Mouse (Mus musculus): Measurements from ENCODE around the gene Gm10518. TPM values are rescaled to one million over a fixed set of nuclear protein-coding genes. Genes with fewer than 3 reads are reported as not detected.
"Not testable (repeated sequence)": the region's sequence is repeated elsewhere in the genome, so short reads cannot be mapped to it uniquely, and the experiment has no call there.

Gene Gm10518
- polyA plus RNA-seq, 1 experiment from 2014 or later = not detected

GRCm38 (mm10) chr1:179803513-179804139 is 450 bp downstream of the Gm10518 start, which contains the start of gene Ahctf1:
Gene Ahctf1 (minus strand): TSS chr1:179803680.
- WGBS = under 1% methylated on average over 56 of the region's 56 CpGs
- no peaks in the 10 kb centered on the region for H3K36me3 ChIP-seq (ENCODE audit: control insufficient read depth, insufficient read depth, low read length)

GRCm38 (mm10) chr1:179804140-179804881 is 1.1 kb downstream of the Gm10518 start:
- H3K9ac ChIP-seq (ENCODE audit: low read depth, low read length) = peak overlapping the region; percentile 60
- H3K27me3 ChIP-seq (replicated peaks; ENCODE audit: control insufficient read depth, insufficient read depth, low read length) = no peaks in the 10 kb centered on the region
- H3K4me3 ChIP-seq (ENCODE audit: low read length) = peak overlapping the region; percentile 86
- 30% methylated on average over 11 of the region's 11 CpGs for WGBS
- peak overlapping the region; percentile 67 for H3K4me2 ChIP-seq (ENCODE audit: low read depth, low read length)
- ATAC-seq = no peak; the same call in 1 of the 2 replicates
- no peaks in the 10 kb centered on the region for H3K9me3 ChIP-seq (ENCODE audit: control insufficient read depth, low read length)
- H3K4me1 ChIP-seq (ENCODE audit: control insufficient read depth, insufficient read depth, low read length) = peaks cover 15% of the 10 kb centered on the region
- peak overlapping the region; percentile 98 for H3K27ac ChIP-seq (ENCODE audit: low read length)
- no peaks in the 10 kb centered on the region for H3K36me3 ChIP-seq (ENCODE audit: control insufficient read depth, insufficient read depth, low read length)

More at GRCm38 (mm10) chr1:179803513-179804139, 450 bp downstream of the Gm10518 start, which contains the start of gene Ahctf1:
- Histone ChIP-seq H3K27me3 (replicated peaks; ENCODE audit: control insufficient read depth, insufficient read depth, low read length) (no peaks in the 10 kb centered on the region), H3K4me3 (ENCODE audit: low read length) (peak within 1 kb of the TSS; percentile 86), H3K9me3 (ENCODE audit: control insufficient read depth, low read length) (no peaks in the 10 kb centered on the region), H3K27ac (ENCODE audit: low read length) (peak within 1 kb of the TSS; percentile 98), H3K9ac (ENCODE audit: low read depth, low read length) (peak within 1 kb of the TSS; percentile 93), H3K4me2 (ENCODE audit: low read depth, low read length) (peak within 1 kb of the TSS; percentile 75), H3K4me1 (ENCODE audit: control insufficient read depth, insufficient read depth, low read length) (peaks cover 15% of the 10 kb centered on the region)
- peak; percentile 99 for ATAC-seq

GRCm38 (mm10) chr1:179805751-179806150 is 2.6 kb downstream of the Gm10518 start:
- Histone ChIP-seq H3K9me3 (ENCODE audit: control insufficient read depth, low read length) (no peaks in the 10 kb centered on the region), H3K27me3 (replicated peaks; ENCODE audit: control insufficient read depth, insufficient read depth, low read length) (no peaks in the 10 kb centered on the region), H3K27ac (ENCODE audit: low read length) (no peak overlapping the region), H3K4me2 (ENCODE audit: low read depth, low read length) (no peak overlapping the region), H3K36me3 (ENCODE audit: control insufficient read depth, insufficient read depth, low read length) (no peaks in the 10 kb centered on the region), H3K9ac (ENCODE audit: low read depth, low read length) (no peak overlapping the region), H3K4me3 (ENCODE audit: low read length) (no peak overlapping the region), H3K4me1 (ENCODE audit: control insufficient read depth, insufficient read depth, low read length) (peaks cover 15% of the 10 kb centered on the region)
- WGBS = 76% methylated on average over 5 of the region's 5 CpGs
- no peak for ATAC-seq

- Histone ChIP-seq H3K4me1 (ENCODE audit: control insufficient read depth, insufficient read depth, low read length) (0 out of 2 replicates have a peak, but pooled peaks cover 4% of the 10 kb centered on the region), H3K9me3 (ENCODE audit: control insufficient read depth, low read length) (no peaks in the 10 kb centered on the region), H3K9ac (ENCODE audit: low read depth, low read length) (no peak overlapping the region), H3K27me3 (replicated peaks; ENCODE audit: control insufficient read depth, insufficient read depth, low read length) (no peaks in the 10 kb centered on the region), H3K27ac (ENCODE audit: low read length) (no peak overlapping the region), H3K36me3 (ENCODE audit: control insufficient read depth, insufficient read depth, low read length) (no peaks in the 10 kb centered on the region), H3K4me3 (ENCODE audit: low read length) (no peak overlapping the region), H3K4me2 (ENCODE audit: low read depth, low read length) (no peak overlapping the region)
- WGBS = 77% methylated on average over 4 of the region's 4 CpGs
- no peak for ATAC-seq
Measured at GRCm38 (mm10) chr1:179807468-179807867, 4.3 kb downstream of the Gm10518 start.

- Histone ChIP-seq H3K27me3 (replicated peaks; ENCODE audit: control insufficient read depth, insufficient read depth, low read length) (no peaks in the 10 kb centered on the region), H3K36me3 (ENCODE audit: control insufficient read depth, insufficient read depth, low read length) (no peaks in the 10 kb centered on the region), H3K27ac (ENCODE audit: low read length) (no peak overlapping the region), H3K4me1 (ENCODE audit: control insufficient read depth, insufficient read depth, low read length) (0 out of 2 replicates have a peak, but pooled peaks cover 4% of the 10 kb centered on the region), H3K4me3 (ENCODE audit: low read length) (no peak overlapping the region), H3K9me3 (ENCODE audit: control insufficient read depth, low read length) (no peaks in the 10 kb centered on the region), H3K4me2 (ENCODE audit: low read depth, low read length) (no peak overlapping the region), H3K9ac (ENCODE audit: low read depth, low read length) (no peak overlapping the region)
- WGBS = 59% methylated on average over 3 of the region's 3 CpGs
- ATAC-seq = no peak
Measured at GRCm38 (mm10) chr1:179808300-179808699, 5.1 kb downstream of the Gm10518 start.

- Histone ChIP-seq H3K4me2 (ENCODE audit: low read depth, low read length) (no peak overlapping the region), H3K27ac (ENCODE audit: low read length) (no peak overlapping the region), H3K36me3 (ENCODE audit: control insufficient read depth, insufficient read depth, low read length) (no peaks in the 10 kb centered on the region), H3K9me3 (ENCODE audit: control insufficient read depth, low read length) (no peaks in the 10 kb centered on the region), H3K4me3 (ENCODE audit: low read length) (no peak overlapping the region), H3K27me3 (replicated peaks; ENCODE audit: control insufficient read depth, insufficient read depth, low read length) (no peaks in the 10 kb centered on the region), H3K9ac (ENCODE audit: low read depth, low read length) (no peak overlapping the region), H3K4me1 (ENCODE audit: control insufficient read depth, insufficient read depth, low read length) (no peaks in the 10 kb centered on the region)
- WGBS = 60% methylated on average over 2 of the region's 2 CpGs
- ATAC-seq = no peak
Measured at GRCm38 (mm10) chr1:179813385-179813784, 10.2 kb downstream of the Gm10518 start.

GRCm38 (mm10) chr1:179814616-179815015 is 11.4 kb downstream of the Gm10518 start:
- no peak for ATAC-seq
- WGBS = 88% methylated on average over 2 of the region's 2 CpGs

GRCm38 (mm10) chr1:179818490-179819278 is 15.5 kb downstream of the Gm10518 start:
- not testable (repeated sequence) for H3K4me1 ChIP-seq (ENCODE audit: control insufficient read depth, insufficient read depth, low read length); H3K9me3 ChIP-seq (ENCODE audit: control insufficient read depth, low read length); ATAC-seq; H3K27ac ChIP-seq (ENCODE audit: low read length); H3K4me2 ChIP-seq (ENCODE audit: low read depth, low read length); H3K36me3 ChIP-seq (ENCODE audit: control insufficient read depth, insufficient read depth, low read length); H3K9ac ChIP-seq (ENCODE audit: low read depth, low read length); H3K27me3 ChIP-seq (replicated peaks; ENCODE audit: control insufficient read depth, insufficient read depth, low read length); H3K4me3 ChIP-seq (ENCODE audit: low read length)
- 87% methylated on average over 11 of the region's 11 CpGs for WGBS

More at GRCm38 (mm10) chr1:179814616-179815015, 11.4 kb downstream of the Gm10518 start:
- H3K27me3 ChIP-seq (replicated peaks; ENCODE audit: control insufficient read depth, insufficient read depth, low read length) = no peaks in the 10 kb centered on the region
- H3K4me1 ChIP-seq (ENCODE audit: control insufficient read depth, insufficient read depth, low read length) = no peaks in the 10 kb centered on the region
- H3K27ac ChIP-seq (ENCODE audit: low read length) = no peak overlapping the region
- no peak overlapping the region for H3K4me2 ChIP-seq (ENCODE audit: low read depth, low read length)
- H3K36me3 ChIP-seq (ENCODE audit: control insufficient read depth, insufficient read depth, low read length) = no peaks in the 10 kb centered on the region
- no peak overlapping the region for H3K9ac ChIP-seq (ENCODE audit: low read depth, low read length)
- H3K4me3 ChIP-seq (ENCODE audit: low read length) = no peak overlapping the region
- no peaks in the 10 kb centered on the region for H3K9me3 ChIP-seq (ENCODE audit: control insufficient read depth, low read length)

- H3K9me3 ChIP-seq (ENCODE audit: control insufficient read depth, low read length) = no peaks in the 10 kb centered on the region
- H3K4me3 ChIP-seq (ENCODE audit: low read length) = no peak overlapping the region
- H3K27ac ChIP-seq (ENCODE audit: low read length) = no peak overlapping the region; the same call in 1 of the 2 replicates
- no peaks in the 10 kb centered on the region for H3K36me3 ChIP-seq (ENCODE audit: control insufficient read depth, insufficient read depth, low read length)
- peak; percentile 76 for ATAC-seq
- H3K4me2 ChIP-seq (ENCODE audit: low read depth, low read length) = no peak overlapping the region
- 63% methylated on average over 5 of the region's 5 CpGs for WGBS
- no peak overlapping the region for H3K9ac ChIP-seq (ENCODE audit: low read depth, low read length)
- no peaks in the 10 kb centered on the region for H3K27me3 ChIP-seq (replicated peaks; ENCODE audit: control insufficient read depth, insufficient read depth, low read length)
- no peaks in the 10 kb centered on the region for H3K4me1 ChIP-seq (ENCODE audit: control insufficient read depth, insufficient read depth, low read length)
Measured at GRCm38 (mm10) chr1:179824549-179824948, 21.4 kb downstream of the Gm10518 start.

Measured in intestine, embryonic 16.5 days (tissue).